Mouse (Mus musculus) T-helper 2 cell (primary cell): ENCODE data around the gene Gm6583.

Experiments used
- in situ Hi-C: fragments of 300-600 bp; cut with MboI, MseI; formaldehyde crosslinking; loops from one replicate; pipeline ENCODE4 v1.15.1; 2025; ENCODE audit warnings: high pct_unique_total_duplicates

Gene Gm6583

GRCm38 (mm10) chr5:112355910-112356309 is at the start of gene Gm6583:
Gene Gm6583 (minus strand): TSS chr5:112356033.
- in situ Hi-C loops, result no loop called here

GRCm38 (mm10) chr5:112402437-112402836 is 46.6 kb upstream of the Gm6583 start:
- in situ Hi-C loops, result no loop called here

- in situ Hi-C loops, result no loop called here
Observed at GRCm38 (mm10) chr5:112399284-112399683, 43.5 kb upstream of the Gm6583 start.

GRCm38 (mm10) chr5:112396066-112396465 is 40.2 kb upstream of the Gm6583 start:
- in situ Hi-C loops, result no loop called here

GRCm38 (mm10) chr5:112394779-112395443 is 39.1 kb upstream of the Gm6583 start, which contains the start of gene Asphd2:
Gene Asphd2 (minus strand): TSS chr5:112394866.
- in situ Hi-C loops, result no loop called here

GRCm38 (mm10) chr5:112394415-112394763 is 38.6 kb upstream of the Gm6583 start:
- in situ Hi-C loops, result no loop called here

- in situ Hi-C loops, result no loop called here
Observed at GRCm38 (mm10) chr5:112393741-112394414, 38.0 kb upstream of the Gm6583 start.

GRCm38 (mm10) chr5:112391676-112392323 is 36.0 kb upstream of the Gm6583 start:
- in situ Hi-C loops, result no loop called here

GRCm38 (mm10) chr5:112391002-112391401 is 35.2 kb upstream of the Gm6583 start:
- in situ Hi-C loops, result no loop called here

- in situ Hi-C loops, result no loop called here
Observed at GRCm38 (mm10) chr5:112389352-112389751, 33.5 kb upstream of the Gm6583 start.

- in situ Hi-C loops, result no loop called here
Observed at GRCm38 (mm10) chr5:112385973-112386372, 30.1 kb upstream of the Gm6583 start.

GRCm38 (mm10) chr5:112384805-112385472 is 29.1 kb upstream of the Gm6583 start:
- in situ Hi-C loops, result no loop called here

GRCm38 (mm10) chr5:112382641-112383330 is 27.0 kb upstream of the Gm6583 start:
- in situ Hi-C loops, result no loop called here

GRCm38 (mm10) chr5:112382042-112382441 is 26.2 kb upstream of the Gm6583 start:
- in situ Hi-C loops, result no loop called here

GRCm38 (mm10) chr5:112381154-112381553 is 25.3 kb upstream of the Gm6583 start:
- in situ Hi-C loops, result no loop called here

GRCm38 (mm10) chr5:112378716-112379115 is 22.9 kb upstream of the Gm6583 start:
- in situ Hi-C loops, result no loop called here

GRCm38 (mm10) chr5:112377380-112377779 is 21.5 kb upstream of the Gm6583 start:
- in situ Hi-C loops, result no loop called here

GRCm38 (mm10) chr5:112376111-112376510 is 20.3 kb upstream of the Gm6583 start:
- in situ Hi-C loops, result no loop called here

GRCm38 (mm10) chr5:112371933-112372332 is 16.1 kb upstream of the Gm6583 start:
- in situ Hi-C loops, result no loop called here

GRCm38 (mm10) chr5:112370236-112370813 is 14.5 kb upstream of the Gm6583 start:
- in situ Hi-C loops, result no loop called here

GRCm38 (mm10) chr5:112369326-112369725 is 13.5 kb upstream of the Gm6583 start:
- in situ Hi-C loops, result no loop called here
